8 mouse cellular contexts compared by ENCODE assay signal in the genomic region with DNA sequence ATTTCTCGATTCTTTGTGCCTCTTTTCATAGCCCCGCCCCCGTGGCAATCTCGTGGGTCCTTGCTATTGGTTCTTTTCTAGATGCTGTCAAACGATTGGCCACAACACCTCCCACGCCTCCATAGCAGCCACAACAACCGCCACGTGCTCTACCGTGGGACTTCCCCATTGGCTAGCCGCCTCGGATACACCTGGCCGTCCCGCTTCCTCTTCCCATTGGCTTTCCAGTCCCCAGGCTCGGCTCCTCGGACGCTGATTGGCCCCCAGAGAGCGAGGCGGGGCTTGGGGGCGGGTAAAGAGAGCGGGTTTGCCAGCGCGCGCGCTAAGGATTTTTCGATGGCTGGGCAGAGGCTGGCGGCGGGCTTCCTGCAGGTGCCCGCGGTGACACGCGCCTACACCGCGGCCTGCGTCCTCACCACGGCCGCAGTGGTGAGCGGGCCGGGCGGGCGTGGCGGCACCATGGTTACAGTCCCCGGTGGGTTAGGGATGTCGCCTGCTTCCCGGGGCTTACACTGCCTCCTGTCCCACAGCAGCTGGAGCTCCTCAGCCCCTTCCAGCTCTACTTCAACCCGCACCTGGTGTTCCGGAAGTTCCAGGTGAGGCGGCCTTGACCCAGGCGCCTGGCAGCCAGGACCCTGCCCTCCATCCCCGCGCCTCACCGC. TPM values are rescaled to one million over a fixed set of nuclear protein-coding genes. Genes with fewer than 3 reads are reported as not detected.
DNase-seq lines count a peak whose midpoint lies in the region; ATAC-seq and TF ChIP-seq lines count a peak whose summit lies in the region.

A gene (plus strand): TSS at position 325 of the 662 bp plus-strand sequence.

- H3K4me1 ChIP-seq in cortical plate, adult 2 months (ENCODE audit: control insufficient read depth, insufficient read depth, low read length), result 0 out of 2 replicates have a peak, but pooled peaks cover 1% of the 10 kb centered on the region

- H3K27ac ChIP-seq in cortical plate, adult 2 months (ENCODE audit: insufficient read depth, low read length), result no peak within 1 kb of the TSS
- H3K27ac ChIP-seq in left cerebral cortex, adult 2 months, result peak within 1 kb of the TSS; percentile 28; the same call in 1 of the 2 replicates

- ATAC-seq in activated CD4-positive, CD25-positive, alpha-beta regulatory T cell, adult 4 months, result peak; percentile 98
- ATAC-seq in megakaryocyte, adult 5-6 weeks (ENCODE audit: poor library complexity, severe bottlenecking), result peak; percentile 98

- peak; percentile 80 for DNase-seq in gastrocnemius, postnatal 10 days
- peak; percentile 94 for DNase-seq in hindlimb bud, embryonic 11.5 days (ENCODE audit: extremely low spot score, low read depth, low spot score)
- DNase-seq in left cerebral cortex, adult 2 months (ENCODE audit: extremely low spot score in 1 of 2, low spot score in 2 of 2), result peak; percentile 94
- peak; percentile 98 for DNase-seq in right cerebral cortex, adult 18-20 months
- peak; percentile 79 for DNase-seq in urinary bladder, adult 2 months (ENCODE audit: low spot score)

- intact Hi-C loops in left cerebral cortex, adult 2 months (cut with DNase I), result no loop called here

- peak within 1 kb of the TSS; percentile 36 for H3K4me3 ChIP-seq in cortical plate, adult 2 months (ENCODE audit: insufficient read depth, low read length)
- H3K4me3 ChIP-seq in left cerebral cortex, adult 2 months, result peak within 1 kb of the TSS; percentile 55

- no peak for TF ChIP-seq CTCF in cortical plate, adult 2 months (IDR thresholded peaks at IDR 0.05; ENCODE audit: extremely low read depth, insufficient read depth, low read length)
- no peak for TF ChIP-seq CTCF in left cerebral cortex, adult 2 months (IDR thresholded peaks at IDR 0.05)

- no peak for TF ChIP-seq POLR2A in cortical plate, adult 2 months (IDR thresholded peaks at IDR 0.05; ENCODE audit: extremely low read depth, insufficient read depth, low read length)

RNA-seq across cellular contexts. Expression of the gene that starts here (rescaled TPM):
- 1 to 10 TPM in 1 of 2 experiments, under 1 TPM in 1; 0.85 to 2.7 TPM for polyA plus RNA-seq in activated CD4-positive, CD25-positive, alpha-beta regulatory T cell, adult 4 months (2017; shearing (Covaris generic))
- 4.5 and 5.9 TPM in 2 replicates for polyA plus RNA-seq in cortical plate, adult 2 months (2012; rRNA removed)
- under 1 TPM in 1 of 2 experiments, not detected in 1; 0.27 TPM for total RNA-seq in gastrocnemius, postnatal 10 days (2021)
- total RNA-seq in left cerebral cortex, adult 2 months (2021), result 1 to 10 TPM; 3.0 to 3.5 TPM
- 0.41 and 0.89 TPM in 2 replicates for total RNA-seq in megakaryocyte, adult 5-6 weeks (2015)
- total RNA-seq in megakaryocyte, adult 5-6 weeks (2017), result not detected in 2 replicates
- polyA plus RNA-seq in urinary bladder, adult 2 months (2012; rRNA removed), result 1.0 and 1.2 TPM in 2 replicates

Comparison
In these comparisons a context has a peak if more than half of its experiments do, and no peak if none do; other contexts are left out.
1. Peak in DNase-seq in gastrocnemius, postnatal 10 days; RNA of the gene not detected or under 1 TPM.
2. Peak in ATAC-seq in megakaryocyte, adult 5-6 weeks; RNA of the gene not detected or under 1 TPM.